Mouse (Mus musculus): Measurements from ENCODE around the gene Wfikkn2.

Gene Wfikkn2

DNA sequence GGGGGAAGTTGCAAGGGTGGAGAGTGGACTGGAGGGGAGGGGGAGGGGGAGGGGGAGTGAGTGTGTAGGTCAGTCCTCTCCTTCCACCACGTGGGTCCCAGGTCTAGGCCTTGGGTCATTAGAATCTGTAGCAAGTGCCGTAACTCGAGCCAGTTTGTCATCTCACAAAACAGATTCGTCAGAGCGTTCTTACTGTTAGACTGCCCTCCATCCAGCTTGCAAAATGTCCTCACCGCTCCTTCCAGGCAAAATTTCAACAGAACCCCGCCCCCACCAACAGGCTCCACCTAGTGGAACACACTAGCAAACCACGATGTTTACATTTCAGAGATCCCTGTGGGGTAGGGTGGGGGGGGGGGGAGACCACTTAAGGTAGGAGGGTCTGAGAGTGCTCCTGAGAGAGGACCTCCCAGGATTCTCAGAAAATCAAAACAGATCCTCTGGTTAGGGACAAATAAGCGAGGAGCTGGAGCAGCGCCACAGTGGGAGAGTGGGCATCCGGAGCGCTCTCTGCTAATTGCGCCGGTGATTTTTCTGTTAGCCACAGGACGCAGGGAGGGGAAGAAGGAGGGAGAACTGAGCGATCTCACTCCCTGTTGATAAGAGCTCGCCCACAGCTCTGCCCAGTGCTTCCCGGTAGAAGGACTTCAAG, 19.5 kb upstream of the Wfikkn2 start:
- in situ Hi-C loops (cut with MboI, MseI) = no loop called here

DNA sequence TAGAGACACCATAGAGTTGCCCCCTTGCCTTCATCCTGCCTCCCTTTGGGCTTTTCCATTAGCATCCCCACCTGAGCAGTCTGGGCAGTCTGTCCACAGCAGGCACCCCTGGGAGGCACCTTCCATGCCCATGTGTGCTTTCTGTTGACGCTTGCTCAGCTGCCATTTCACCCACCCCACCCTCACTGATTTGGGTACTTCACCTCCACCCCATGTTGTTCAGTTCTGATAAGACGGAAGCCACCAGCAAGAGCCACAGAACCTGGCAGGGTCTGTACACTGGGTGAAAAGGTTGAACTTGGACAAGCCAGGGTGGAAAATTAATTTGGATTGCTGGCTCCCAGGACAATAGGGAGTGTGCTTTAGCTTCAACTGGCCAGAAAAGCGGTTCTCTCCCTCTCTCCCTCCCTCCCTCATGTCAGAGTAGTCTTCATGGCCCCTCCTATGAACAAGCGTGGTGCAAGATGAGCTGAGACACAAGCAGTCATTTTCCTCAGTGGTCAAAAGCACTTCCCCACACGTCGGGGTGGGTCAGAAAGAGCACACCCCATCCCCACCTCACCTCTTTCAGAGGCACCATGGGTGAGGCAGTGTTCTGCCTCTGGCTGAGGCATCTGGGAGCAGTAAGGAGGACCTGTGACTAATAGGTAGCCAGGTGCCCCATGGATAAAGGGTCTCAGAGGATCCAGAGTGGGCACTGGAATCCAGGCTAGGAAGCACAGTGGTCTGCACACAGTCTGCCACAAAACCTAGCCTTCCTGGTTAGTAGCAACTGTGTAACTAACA, 16.0 kb upstream of the Wfikkn2 start:
- in situ Hi-C loops (cut with MboI, MseI) = no loop called here

DNA sequence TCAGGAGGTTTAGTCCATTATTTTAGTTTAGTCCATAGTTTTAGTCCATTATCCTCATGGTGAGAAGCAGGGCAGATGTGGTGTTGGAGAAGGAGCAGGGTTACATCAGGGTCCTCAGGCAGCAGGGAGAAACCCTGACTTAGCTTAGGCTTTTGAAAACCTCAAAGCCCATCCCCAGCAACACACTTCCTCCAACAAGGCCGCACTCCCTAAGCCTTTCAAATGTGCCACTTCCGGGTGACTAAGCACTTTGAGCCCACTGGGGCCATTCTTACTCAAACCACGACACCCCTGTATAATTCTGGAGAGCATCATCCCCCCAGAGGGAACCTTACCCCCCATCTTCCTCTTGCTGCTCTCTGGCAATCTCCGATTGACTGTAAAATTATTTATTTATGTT, 14.0 kb upstream of the Wfikkn2 start:
- in situ Hi-C loops (cut with MboI, MseI) = no loop called here

DNA sequence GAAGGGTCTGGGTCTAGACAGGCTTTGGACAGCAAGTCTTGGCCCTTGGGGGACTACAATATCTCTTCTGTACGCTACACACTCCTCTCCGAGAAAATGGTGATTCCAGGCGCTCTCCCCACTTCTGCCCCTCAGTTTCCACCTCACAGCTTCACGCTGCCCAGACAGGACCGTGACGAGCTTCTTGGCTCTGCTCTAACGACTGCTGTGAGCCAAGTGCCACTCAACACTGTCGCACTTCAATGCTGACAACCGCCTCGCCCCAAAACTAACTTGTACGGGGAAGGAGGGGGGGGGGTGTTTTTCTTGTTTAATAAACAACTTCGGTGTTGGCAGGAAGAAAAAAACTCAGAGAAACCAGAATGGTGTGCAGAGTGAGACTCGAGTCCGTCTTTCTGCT, 12.2 kb upstream of the Wfikkn2 start:
- in situ Hi-C loops (cut with MboI, MseI) = no loop called here

DNA sequence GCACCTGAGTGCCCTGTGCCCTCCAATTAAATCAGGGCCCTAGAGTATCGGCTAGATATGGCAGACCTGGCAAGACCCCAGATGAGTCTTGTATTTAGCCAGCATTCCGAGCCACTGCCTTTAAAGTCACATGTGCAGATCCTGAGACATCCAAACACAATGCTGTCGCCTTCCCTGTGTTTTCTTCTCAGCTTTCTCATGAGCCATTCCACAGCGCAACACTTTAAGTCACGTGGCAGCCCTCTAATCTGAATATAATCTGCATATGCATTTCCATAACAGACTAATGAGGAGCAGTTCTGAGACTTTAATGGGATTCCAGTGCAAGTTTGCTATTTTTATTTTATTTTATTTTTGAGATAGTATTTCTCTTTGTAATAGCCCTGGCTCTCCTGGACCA, 9.9 kb upstream of the Wfikkn2 start:
- in situ Hi-C loops (cut with MboI, MseI) = no loop called here

DNA sequence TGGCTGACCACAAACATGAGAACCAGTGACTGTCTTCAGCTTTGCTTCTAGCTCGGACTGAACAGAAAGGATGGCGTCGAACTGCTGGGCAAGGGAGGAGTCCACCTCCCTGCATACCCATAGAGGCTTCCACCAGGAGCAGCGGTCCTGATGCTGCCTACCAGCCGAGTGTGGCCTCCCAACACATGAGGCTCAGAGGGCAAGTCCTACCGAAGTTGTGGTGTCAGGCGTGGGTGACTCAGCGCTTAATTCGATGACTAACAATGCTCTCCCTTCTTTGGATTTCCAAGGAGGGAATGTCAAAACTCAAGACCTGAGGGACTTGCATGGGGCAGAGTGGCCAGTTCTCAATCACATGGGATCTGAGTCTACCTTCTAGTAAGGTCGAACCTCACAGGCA, 7.9 kb upstream of the Wfikkn2 start:
- in situ Hi-C loops (cut with MboI, MseI) = no loop called here

DNA sequence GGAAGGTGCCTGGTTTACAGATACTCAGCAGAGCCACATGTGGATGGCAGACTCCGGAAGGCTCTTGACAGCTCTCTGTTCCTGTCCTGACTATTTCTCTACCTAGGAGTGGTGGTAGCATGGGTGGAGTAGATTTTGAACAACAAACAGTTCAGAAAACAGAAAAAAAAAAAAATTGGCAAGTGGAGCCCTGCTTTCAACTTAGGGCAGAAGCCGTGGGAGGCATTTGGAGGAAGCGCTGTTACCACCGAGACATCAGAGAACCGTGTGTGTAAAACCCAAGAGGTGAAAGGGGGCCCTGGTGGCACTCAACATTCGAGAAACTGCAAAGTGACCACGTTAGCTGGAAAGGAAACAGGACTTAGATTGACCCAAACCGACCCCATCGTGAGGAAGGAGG, 7.4 kb upstream of the Wfikkn2 start:
- in situ Hi-C loops (cut with MboI, MseI) = no loop called here

DNA sequence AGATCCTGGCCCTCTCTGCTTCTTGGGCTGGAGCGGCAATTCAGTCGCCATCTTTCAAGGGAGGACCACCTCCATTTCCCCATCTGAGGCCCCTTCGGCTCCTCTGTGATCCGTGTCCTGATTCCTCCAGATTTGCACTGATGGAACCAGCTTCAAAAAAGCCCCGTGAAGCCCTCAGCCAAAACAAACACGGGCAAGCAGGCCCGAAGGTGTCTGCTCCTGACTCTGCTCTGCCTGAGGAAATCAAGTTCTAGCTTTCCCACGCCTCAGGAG, 920 bp upstream of the Wfikkn2 start:
- in situ Hi-C loops (cut with MboI, MseI) = no loop called here

DNA sequence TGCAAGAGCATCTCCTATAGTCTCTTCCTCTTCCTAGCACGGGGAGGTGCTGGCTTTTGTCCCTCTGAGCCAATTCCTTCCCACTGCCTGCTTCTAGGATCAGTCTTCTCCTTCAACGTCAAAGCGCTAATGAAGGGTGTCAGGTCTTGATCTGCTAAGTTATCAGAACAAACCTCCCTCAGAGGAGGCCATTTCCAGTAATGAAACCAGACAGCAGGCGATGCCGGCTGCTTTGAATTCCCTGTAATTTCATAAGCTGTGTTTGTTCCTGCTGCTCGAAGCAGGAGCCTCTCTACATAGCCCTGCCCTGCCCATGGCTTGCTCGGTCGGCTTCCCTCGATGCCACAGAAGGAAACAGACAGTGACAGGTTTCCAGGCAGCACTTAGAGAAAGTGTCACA, 1.4 kb downstream of the Wfikkn2 start:
- in situ Hi-C loops (cut with MboI, MseI) = no loop called here

DNA sequence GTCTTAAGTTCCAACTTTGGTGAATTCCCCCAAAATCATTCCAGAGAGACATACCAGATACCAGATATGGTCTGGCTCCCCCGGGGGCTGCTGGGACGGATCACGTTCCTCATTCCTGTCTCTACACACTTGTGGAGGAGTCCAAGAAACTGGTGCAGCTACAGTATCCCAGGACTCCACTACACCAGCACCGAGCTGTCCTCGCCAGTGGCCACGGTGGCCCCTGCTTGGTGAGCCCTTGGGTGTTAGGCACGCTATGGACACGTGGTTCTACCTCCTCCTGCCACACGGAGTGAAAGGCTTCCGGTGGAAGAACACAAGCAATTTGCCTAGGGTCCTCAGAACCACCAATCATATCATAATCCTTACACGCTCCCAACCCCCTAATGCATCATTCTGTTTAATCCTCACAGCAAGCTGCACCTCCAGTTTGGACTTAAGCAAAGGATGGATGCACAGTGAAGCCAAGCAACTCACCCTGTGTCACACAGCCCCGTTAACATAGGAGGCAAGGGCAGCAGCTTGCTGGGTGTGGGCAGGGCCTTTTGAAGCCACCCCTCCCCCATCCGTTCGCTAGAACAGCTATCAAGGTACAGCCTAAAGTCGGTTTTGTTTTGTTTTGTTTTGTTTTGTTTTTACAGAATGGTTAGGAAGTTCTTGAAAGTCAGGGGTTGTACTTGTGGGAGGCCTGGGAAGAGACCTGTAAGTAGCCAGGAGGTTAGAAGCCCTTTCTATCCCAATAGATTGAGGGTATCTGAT, 2.2 kb downstream of the Wfikkn2 start:
- in situ Hi-C loops (cut with MboI, MseI) = no loop called here

DNA sequence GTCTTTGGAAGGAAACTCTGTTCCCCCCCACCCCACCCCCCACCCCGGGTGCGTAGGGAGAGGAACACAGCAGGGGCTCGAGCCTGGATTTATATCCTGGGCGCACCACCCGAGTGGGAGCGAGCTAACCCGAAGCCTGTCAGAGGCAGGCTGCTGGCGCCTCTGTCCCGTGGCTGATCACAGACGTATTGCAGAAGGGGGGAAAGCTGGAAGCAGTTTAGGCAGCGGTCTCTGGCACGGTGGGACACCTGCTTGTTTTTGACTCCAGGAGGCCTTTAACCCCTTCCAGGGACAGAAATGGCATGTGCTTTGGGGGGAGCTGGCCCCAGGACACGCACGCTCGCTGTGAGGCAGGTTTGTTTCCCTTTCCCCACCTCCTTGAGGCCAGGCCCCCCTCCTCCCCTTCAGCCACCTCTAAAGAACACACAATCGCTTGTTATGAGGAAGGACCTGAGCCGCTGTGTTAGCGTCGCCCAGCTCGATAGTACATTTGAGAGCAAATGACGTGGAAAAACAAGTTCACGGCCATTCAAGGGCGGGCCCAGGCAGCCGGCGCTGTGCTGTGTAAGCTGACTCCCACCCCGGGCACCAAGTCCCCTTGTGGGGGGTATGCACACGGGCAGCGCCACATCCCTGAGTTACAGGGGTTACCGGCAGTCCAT, 2.9 kb downstream of the Wfikkn2 start:
- in situ Hi-C loops (cut with MboI, MseI) = no loop called here

DNA sequence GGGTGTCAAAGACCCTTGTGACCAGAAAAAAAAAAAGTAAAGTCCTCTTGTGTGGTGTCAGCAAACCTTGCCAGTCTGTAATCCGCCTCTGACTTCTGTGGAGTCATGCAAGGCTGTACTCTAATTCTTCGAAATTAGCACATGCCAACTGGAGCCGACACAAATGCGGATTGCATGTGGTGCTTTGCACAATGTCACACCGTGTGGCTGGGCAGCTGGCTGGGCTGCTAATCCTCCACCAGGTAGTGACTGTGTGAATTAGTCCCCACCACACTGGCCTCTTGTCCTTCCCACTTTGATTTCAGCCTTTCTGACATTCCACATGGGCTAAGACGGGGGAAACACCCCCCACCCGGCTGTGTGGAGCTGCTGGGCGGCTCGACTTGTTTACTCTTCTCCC, 6.1 kb downstream of the Wfikkn2 start:
- in situ Hi-C loops (cut with MboI, MseI) = no loop called here

DNA sequence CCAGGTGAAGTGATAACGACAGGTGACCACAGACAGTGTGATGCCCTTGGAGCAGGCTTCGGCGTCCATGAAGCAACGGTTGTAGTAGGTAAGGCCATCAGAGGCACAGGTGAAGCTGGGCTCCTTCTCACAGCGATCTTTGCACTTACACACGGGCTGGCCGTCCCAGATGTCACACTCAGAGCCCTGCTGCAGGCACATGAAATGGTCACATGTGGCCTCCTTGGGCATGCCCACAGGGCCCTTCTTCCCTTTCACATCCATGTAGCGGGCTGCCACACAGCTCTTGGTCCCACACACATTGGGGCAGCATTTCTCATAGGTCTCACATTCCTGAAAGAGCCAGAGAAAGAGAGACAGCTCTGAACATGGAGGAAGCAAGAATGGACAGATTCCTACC, 7.0 kb downstream of the Wfikkn2 start:
- in situ Hi-C loops (cut with MboI, MseI) = no loop called here

DNA sequence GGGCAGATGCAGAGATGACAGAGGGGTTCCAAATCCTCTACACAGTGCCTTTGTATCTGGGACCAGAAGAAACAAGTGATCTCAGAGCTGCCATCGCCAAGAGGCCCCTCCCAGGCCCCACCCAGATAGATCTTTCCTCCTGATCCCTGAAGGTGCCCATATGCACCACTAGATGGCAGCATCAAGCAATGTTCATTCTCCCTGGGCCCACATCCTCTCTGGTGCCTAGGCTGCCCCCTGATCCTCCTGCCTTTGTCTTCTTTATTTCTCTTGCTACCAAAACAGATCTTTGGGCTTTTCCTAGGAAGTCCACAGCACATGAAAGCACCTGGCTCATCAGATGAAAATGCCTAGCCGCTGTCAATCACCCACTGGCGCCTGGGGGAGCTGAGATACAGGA, 9.7 kb downstream of the Wfikkn2 start:
- in situ Hi-C loops (cut with MboI, MseI) = no loop called here

DNA sequence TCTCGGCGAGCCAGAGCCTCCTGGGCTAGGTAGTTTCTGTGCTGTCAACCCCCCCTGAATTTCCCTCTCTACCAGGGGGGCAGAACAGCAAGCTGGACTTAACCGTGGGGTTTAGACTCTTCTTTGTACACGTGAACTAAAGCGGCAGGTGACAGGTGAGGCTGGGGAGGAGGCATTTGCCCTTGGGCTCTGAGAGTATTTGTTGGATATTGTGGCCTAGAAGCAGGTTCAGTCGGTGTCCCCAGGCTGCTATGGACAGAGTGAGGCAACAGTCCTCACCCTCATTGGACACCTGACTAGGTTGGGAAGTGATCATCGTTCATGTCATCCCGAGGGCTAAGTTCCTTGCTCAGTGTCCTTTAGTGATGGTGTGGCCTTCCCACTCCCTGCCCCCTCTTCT, 10.9 kb downstream of the Wfikkn2 start:
- in situ Hi-C loops (cut with MboI, MseI) = no loop called here

DNA sequence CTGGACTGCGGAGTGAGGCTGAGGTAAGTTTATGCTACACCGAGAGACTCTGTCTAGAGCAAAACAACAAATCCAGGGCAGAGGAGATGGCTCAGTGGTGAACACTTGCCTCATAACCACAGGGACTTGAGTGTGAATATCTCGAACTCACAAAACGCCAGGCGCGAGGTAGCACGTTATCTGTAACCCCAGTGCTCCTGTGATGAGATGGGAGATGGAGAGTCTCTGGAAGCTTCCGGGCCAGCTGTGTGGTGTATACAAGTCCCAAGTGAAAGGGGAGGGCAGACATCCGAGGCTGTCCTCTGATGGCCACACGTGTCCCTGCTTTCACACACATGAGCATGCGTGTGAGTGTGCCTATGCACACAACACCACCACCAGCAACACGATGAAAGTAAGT, 11.4 kb downstream of the Wfikkn2 start:
- in situ Hi-C loops (cut with MboI, MseI) = no loop called here

DNA sequence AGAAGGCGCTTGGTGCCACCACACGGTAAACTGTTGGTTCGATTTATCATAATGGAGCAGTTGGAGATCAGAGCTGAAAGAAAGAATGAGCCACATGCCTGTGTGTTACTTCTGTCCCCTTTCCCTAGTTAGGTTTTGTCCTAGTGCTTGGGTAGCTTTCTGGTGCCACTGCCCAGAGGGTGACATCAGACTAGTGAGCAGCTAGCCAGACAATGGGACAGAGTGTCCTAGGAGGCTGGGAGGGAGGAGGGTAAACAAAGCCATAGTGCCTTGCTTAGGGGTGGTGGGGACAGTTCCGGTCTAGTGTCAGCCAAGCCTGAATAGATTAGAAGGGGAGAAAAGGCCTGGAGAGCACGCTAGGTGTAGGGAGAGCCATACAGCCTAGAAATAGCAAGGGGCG, 12.4 kb downstream of the Wfikkn2 start:
- in situ Hi-C loops (cut with MboI, MseI) = no loop called here

DNA sequence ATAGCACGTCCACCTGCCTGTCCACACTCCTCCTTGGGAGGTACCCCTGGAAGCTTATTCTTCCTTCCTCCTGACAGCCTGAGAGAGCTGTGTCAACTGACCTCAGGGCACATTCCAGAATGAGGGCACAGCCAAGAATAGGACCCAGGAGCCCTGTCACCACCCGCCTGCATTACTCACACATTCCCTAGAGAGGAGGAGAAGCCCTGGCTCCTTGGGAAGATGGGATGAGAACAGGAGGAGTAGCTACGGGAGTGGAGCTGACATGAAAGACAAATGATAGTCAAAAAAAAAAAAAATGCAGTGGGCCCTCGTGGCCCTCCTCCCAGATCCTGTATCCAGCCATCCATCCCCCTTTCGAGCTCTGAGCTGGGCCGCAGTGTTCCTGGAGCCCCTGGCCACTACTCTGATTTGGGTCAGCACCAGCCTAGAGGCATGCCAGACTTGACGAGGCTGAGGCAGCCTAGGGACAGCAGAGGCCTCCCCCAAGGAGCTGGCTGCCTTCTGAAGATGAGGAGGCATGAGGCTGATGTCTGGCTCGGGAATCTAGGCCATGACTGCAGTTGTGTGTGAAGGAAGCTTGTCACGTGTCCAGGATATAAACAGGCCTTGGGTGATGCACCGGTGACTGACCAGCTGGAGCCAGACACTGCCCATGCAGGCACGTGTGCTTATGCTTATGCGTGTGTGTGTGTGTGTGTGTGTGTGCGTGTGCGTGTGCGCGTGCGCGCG, 13.8 kb downstream of the Wfikkn2 start:
- in situ Hi-C loops (cut with MboI, MseI) = no loop called here

DNA sequence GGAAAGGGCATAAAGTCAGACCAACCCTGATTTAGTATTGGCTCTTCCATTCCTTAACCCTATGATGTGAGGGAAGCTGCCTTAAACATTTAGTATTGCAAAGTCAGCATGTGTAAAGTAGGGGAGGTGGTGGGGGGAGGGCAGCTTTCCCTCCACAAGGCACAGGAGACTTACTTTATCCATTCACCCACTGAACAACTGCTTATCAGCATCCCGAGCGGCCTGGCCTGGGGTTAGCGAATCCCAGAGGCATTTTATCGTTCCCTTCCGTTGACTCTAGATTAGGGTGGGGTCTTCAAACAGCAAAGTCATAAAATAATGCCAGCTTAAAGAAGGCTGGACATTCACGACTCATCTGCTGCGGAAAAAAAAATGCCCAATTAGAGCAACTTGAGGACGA, 15.6 kb downstream of the Wfikkn2 start:
- in situ Hi-C loops (cut with MboI, MseI) = no loop called here

DNA sequence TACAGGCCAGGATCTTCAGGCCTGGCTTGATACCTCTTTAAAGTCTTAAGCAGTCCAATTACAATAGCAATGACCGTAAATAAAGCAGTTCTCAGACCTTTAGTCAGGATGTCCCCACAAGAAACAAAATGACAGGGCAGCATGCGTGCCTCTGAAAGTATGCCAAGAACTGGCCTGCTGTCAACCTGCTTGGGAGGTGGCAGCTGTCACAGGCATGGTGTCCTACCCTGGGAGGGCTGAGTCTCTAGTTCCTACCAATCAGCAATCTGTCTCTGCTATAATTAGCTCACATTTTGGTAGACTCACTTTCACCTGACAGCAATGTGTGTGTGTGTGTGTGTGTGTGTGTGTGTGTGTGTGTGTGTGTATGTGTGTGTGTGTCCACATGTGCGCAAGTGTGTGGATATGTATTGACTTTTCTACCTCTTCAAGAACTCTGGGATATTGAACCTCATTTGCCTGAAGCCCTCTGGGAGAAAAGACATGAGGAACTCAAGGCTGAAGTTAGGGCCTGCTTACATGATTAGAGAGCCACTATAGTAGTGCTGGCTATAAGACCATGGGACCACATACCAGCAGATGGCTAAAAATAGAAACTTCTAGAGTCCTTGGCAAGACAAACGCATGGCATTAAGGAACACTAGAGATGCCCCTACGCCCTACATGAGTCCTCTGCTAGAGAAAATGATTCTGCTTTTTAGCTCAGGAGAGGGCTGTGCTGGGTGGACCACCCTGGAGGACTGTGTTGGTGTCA, 16.4 kb downstream of the Wfikkn2 start:
- in situ Hi-C loops (cut with MboI, MseI) = no loop called here

DNA sequence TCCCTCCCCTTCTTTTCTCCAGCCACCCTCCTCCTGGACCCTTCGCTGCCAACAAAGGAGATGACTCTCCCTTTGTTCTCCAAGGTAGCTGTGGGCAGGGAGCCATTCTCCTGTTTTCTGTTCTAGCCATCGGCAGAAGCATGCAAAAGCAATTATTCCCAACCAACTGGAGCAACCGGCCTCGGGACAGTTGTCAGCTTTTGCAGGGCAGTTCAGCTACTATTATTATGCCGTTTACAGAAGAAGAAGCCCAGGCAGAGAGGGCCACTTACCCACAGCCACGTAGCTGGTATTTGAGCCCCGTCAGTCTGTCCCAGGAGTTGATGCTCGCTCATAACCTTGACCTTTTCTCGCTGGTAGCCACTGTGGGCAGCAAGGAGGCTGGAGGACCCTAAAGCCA, 17.4 kb downstream of the Wfikkn2 start:
- in situ Hi-C loops (cut with MboI, MseI) = no loop called here

Measured in regulatory T cell (primary cell).